Mouse (Mus musculus) left cerebral cortex, adult 9 months (tissue): Measurements from ENCODE around the gene Spire2.
"Not testable (repeated sequence)": the region's sequence is repeated elsewhere in the genome, so short reads cannot be mapped to it uniquely, and the experiment has no call there.

Source experiments
- DNase-seq, 2 experiments: peaks; one replicate each; pipeline ENCODE4 v3.0.0; 2022; ENCODE audit warnings: low spot score in 2 of 2

Gene Spire2

DNA sequence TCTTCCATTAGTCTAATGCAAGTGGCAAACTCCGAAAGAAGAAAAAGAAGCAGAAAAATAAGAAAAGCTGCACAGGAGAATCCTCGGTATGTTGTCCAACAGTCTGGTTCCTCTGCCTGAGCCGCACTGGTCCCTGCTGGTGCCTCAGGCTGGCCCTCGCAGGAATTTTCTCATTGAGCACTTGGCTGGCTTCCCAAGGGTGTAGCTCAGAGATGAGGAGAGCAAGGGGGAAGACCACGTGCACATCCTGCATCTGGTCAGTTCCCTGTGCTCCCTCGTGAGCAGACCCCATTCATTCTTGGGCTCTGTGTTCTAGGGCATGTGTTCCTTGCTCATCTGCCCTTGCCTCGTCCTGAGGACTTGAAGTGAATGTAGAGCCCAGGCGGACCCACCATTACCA, 50.0 kb downstream of the Spire2 start:
- no peak for DNase-seq

- no peak for DNase-seq
These were observed 52.5 kb downstream of the Spire2 start for GRCm38 (mm10) chr8:123384883-123385540.

- no peak for DNase-seq
These were observed 54.5 kb downstream of the Spire2 start for GRCm38 (mm10) chr8:123387041-123387440.

DNA sequence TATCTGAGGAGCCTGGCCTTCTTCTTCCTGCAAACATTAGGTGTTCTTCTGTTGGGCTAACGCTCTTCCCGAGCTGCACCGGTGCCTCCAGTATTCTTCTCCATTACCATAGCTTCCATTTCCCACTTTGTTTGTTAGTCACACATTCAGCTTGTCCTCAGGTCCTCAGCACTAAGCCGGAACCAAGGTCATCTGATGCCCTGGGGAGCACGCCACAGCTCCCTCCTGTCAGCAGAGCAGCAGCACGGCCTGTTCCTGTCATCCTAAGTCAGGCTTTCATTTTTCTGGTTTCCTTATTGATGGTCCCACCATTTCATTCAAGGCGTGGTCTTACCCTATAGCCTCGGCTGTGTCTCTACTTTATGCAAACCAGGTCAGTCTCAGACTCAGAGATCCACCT, 55.3 kb downstream of the Spire2 start:
- DNase-seq: no peak

DNA sequence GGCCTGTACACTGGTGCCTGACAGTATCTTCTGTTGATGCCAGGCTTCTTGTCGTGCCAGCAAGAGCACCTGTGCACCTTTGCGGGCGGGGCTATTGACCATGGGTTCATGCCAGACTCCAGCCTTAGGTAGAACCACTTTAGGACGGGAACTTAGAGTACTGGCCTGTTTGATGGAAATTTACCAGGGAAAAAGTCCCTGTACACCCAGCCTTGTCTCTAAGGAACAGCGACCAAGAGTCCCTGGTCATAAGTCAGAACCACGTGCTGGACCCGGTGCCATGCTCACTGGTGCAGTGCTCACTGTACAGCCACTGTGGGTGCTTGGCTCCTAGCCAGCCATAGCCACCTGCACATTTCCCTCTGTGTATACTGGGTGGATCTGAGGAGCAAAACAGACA, 56.5 kb downstream of the Spire2 start:
- no peak for DNase-seq

DNA sequence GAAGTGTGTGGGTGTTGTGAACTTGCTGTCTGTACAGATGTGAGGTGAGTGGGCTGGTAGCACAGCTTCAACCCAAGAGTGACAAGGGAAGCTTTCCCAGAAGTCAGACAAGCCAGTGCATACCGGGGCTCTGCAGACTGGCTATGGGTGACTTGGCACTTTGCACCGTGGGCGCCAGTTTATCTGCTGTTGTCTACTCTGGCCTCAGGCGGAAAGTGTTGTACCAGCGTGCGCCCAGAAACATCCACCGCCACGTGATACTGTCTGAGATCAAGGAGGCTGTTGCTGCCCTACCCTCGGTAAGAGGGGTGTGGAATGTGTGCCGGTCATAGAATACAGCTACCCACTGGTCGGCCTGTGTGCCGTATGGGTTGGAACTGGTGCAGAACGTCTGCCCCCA, 65.8 kb downstream of the Spire2 start:
- no peak for DNase-seq

- DNase-seq: no peak
These were observed 69.4 kb downstream of the Spire2 start for GRCm38 (mm10) chr8:123401936-123402335.

- no peak for DNase-seq
These were observed 70.3 kb downstream of the Spire2 start for GRCm38 (mm10) chr8:123402730-123403326.

GRCm38 (mm10) chr8:123404521-123404920, 72.0 kb downstream of the Spire2 start:
- DNase-seq: no peak

DNA sequence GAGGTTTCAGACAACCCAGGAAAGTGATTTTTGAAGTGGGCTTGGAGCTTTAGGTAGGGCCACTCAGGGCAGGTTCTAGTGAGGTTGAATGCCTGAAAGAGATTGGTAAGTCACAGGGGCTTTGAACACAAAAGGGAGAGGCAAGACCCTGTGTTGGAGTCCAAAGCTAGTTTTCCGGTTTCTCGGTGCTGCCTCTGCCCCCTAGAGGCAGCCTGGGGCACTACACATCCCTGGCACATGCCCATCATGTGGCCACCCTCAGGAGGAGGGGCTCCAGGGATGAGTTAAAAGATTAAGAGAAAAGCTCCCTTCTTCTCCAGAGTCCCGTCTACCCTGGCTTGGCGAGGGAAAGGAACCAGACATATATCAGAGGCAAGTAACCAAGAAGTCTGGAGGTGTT, 74.3 kb downstream of the Spire2 start, which contains the start of gene Mc1r:
Mc1r (plus strand) TSS at position 322 of the 400 bp plus-strand sequence.
- peak in 1 of 2 experiments; percentile 77 for DNase-seq

GRCm38 (mm10) chr8:123407612-123408011, 75.1 kb downstream of the Spire2 start:
- DNase-seq: no peak

- DNase-seq: no peak
These were observed 76.4 kb downstream of the Spire2 start for GRCm38 (mm10) chr8:123408586-123409544.

- peak in 1 of 2 experiments; percentile 47 for DNase-seq
These were observed 77.6 kb downstream of the Spire2 start for GRCm38 (mm10) chr8:123410049-123410587.

DNA sequence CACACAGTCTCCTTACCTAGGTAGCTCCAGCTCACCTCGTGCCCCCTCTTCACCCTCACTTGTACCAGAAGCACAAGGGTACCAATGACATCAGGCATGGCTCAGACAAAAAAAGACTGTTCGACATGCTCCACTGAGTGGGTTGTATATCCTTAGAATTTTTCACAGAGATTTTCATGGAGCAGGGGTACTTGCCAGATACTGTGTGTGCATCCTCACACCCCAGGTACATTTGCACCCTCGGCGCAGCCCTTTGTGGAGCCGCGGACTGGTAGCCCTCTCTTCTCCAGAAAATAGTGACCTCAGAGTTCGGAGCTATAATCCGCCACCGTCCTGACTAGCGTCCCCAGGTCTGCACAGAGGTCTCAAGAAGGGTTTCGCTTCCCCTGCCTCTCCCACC, 78.3 kb downstream of the Spire2 start:
- DNase-seq: no peak

GRCm38 (mm10) chr8:123411246-123411645, 78.7 kb downstream of the Spire2 start, which contains the start of gene Tubb3:
Gene Tubb3, plus strand, starts transcription at chr8:123411424.
- DNase-seq: peak; percentile 82 to 93

DNA sequence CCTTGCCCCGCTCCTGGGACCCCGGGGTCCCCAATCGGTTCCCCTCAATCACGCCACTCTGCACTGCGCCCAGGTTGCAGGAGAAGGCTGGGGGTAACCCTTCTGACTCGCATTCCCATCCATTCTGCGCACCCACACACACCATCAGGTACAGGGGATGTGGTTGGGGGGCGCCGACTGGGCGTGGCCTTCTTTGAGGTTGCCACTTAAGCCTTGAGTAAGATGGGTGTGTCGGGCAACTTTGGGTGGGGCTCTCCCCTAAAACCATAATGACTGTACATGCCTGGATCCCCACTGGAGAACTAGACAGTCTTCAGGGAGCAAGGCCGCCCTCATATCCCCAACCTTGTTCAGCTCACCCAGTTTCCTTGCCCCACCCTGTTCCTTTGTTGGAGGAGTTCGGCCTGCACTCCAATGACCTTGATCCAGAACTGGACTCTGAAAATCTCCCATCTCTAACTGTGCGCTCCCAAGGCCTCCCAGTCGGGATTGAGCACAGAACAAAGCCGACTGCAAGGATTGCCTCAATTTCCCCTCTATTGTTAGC, 79.3 kb downstream of the Spire2 start:
- DNase-seq: no peak

GRCm38 (mm10) chr8:123412560-123413170, 80.2 kb downstream of the Spire2 start:
- peak; percentile 86 to 91 for DNase-seq

DNA sequence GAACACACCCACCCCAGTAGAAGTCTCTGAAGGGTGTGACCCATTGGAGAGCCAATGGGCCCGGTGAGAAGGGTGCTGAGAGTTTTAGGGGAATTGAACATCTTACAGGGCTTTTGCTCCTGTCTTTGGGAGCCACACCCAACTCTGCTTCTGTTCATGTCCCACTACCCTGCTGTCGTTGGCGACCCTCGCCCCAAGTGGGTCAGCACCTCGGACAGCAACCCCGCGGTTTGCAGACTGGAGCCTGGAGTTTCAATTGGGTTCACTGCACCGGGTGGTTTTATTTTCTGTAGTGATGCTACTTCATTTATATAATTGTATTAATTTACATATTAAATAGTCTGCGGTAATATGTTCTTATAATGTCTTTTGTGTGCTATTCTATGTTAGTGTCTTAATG, 81.7 kb downstream of the Spire2 start:
- DNase-seq: no peak

DNA sequence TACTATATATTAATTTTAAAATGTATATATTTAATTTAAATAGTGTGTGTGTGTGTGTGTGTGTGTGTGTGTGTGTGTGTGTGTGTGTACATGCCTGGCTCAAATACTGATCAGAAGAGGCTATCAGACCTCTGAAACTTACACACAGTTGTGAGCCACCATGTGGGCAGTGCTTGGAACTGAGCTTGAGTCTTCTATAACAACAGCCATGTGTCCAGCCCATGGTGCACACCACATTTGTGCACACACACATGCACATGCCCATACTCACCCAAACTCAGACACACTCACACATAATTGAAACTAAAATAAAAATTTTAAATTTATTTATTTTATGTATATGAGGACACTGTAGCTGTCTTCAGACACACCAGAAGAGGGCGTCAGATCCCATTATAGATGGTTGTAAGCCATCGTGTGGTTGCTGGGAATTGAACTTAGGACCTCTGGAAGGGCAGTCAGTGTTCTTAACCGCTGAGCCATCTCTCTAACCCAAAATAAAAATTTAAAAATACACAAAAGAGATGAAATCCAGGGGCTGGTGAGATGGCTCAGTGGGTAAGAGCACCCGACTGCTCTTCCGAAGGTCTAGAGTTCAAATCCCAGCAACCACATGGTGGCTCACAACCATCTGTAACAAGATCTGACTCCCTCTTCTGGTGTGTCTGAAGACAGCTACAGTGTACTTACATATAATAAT, 82.6 kb downstream of the Spire2 start:
- not testable (repeated sequence) for DNase-seq
